Mouse (Mus musculus) bone marrow macrophage, adult 2 months (primary cell): ENCODE measurements around the gene Il17rd. TPM values are rescaled to one million over a fixed set of nuclear protein-coding genes. Genes with fewer than 3 reads are reported as not detected.

Experiments used
- H3K27ac ChIP-seq: 2 replicates; pipeline ENCODE4 v1.5.1; 2012; ENCODE audit warnings: low read depth, low read length; ENCODE audit not compliant: insufficient read depth
- H3K4me1 ChIP-seq: 2 replicates; pipeline ENCODE4 v1.6.1; 2012; ENCODE audit warnings: low read length; ENCODE audit not compliant: control insufficient read depth, insufficient read depth
- H3K4me3 ChIP-seq: 2 replicates; pipeline ENCODE4 v1.5.1; 2012; ENCODE audit warnings: mild to moderate bottlenecking, low read length, moderate library complexity; ENCODE audit not compliant: insufficient read depth
- CTCF ChIP-seq: IDR thresholded peaks from 2 replicates; pipeline ENCODE4 v1.5.1; 2012; ENCODE audit warnings: low read depth, mild to moderate bottlenecking, low read length, moderate library complexity
- POLR2A ChIP-seq: IDR thresholded peaks from 2 replicates; pipeline ENCODE4 v1.6.1; 2012; ENCODE audit warnings: mild to moderate bottlenecking, low read depth, low read length, borderline replicate concordance
- polyA plus RNA-seq: library from polyadenylated mRNA; stranded (reverse); fragments of >200 nt; gene quantifications from 2 replicates; pipeline ENCODE4 v1.2.4, GENCODE M21; 2012; ENCODE audit not compliant: missing spikeins, insufficient read depth, insufficient read length

Gene Il17rd
- polyA plus RNA-seq, 1 experiment: 0.11 TPM

- no peak overlapping the region for H3K27ac ChIP-seq
- no peak overlapping the region for H3K4me3 ChIP-seq
- TF ChIP-seq CTCF (no peak), POLR2A (no peak)
- no peaks in the 10 kb centered on the region for H3K4me1 ChIP-seq
These were observed 117.3 kb downstream of the Il17rd start for GRCm38 (mm10) chr14:27156032-27156431.

Other genes starting within 250 kb of the Il17rd start
- not detected in 2 replicates for gene Asb14, start 144.4 kb upstream of the Il17rd start, polyA plus RNA-seq
- 17.2 and 24.5 TPM in 2 replicates for gene Appl1, start 67.7 kb upstream of the Il17rd start, polyA plus RNA-seq
- 1.4 TPM in 1 of 2 replicates, not detected in the other for gene Hesx1, start 44.5 kb upstream of the Il17rd start, polyA plus RNA-seq
- gene Arhgef3, start 76.0 kb downstream of the Il17rd start, polyA plus RNA-seq: 10.2 and 10.3 TPM in 2 replicates